Mouse (Mus musculus): ENCODE results near the gene Nubp2. TPM values are rescaled to one million over a fixed set of nuclear protein-coding genes. Genes with fewer than 3 reads are reported as not detected.

Gene Nubp2
- polyA plus RNA-seq, 1 experiment from 2014 or later, result 55.5 TPM

- peak within 1 kb of the TSS; percentile 96 for H3K4me3 ChIP-seq (ENCODE audit: low read depth, low read length)
- H3K9ac ChIP-seq (ENCODE audit: low read depth, low read length), result peak within 1 kb of the TSS; percentile 93
- H3K4me1 ChIP-seq (ENCODE audit: control insufficient read depth, low read depth, low read length), result peaks cover 39% of the 10 kb centered on the region
- H3K4me2 ChIP-seq (ENCODE audit: low read depth, low read length), result peak within 1 kb of the TSS; percentile 96
- ATAC-seq (ENCODE audit: low read depth), result peak; percentile 82
- no peaks in the 10 kb centered on the region for H3K9me3 ChIP-seq (replicated peaks; ENCODE audit: control insufficient read depth, low read length)
- 1% methylated on average over 49 of the region's 50 CpGs for WGBS (ENCODE audit: insufficient replicate concordance)
- H3K27ac ChIP-seq (ENCODE audit: low read length), result peak within 1 kb of the TSS; percentile 87
- peaks cover 50% of the 10 kb centered on the region for H3K36me3 ChIP-seq (ENCODE audit: control insufficient read depth, insufficient read depth)
- H3K27me3 ChIP-seq (ENCODE audit: control insufficient read depth, insufficient read depth, low read depth, low read length), result no peaks in the 10 kb centered on the region
These were observed 10.3 kb upstream of the Nubp2 start, which contains the start of gene Nme3 for GRCm38 (mm10) chr17:24896241-24896992. Nme3 (plus strand) TSS chr17:24896500.

- H3K27ac ChIP-seq (ENCODE audit: low read length), result peak overlapping the region; percentile 87
- peak overlapping the region; percentile 96 for H3K4me3 ChIP-seq (ENCODE audit: low read depth, low read length)
- ATAC-seq (ENCODE audit: low read depth), result no peak
- H3K4me2 ChIP-seq (ENCODE audit: low read depth, low read length), result peak overlapping the region; percentile 96
- H3K4me1 ChIP-seq (ENCODE audit: control insufficient read depth, low read depth, low read length), result peaks cover 36% of the 10 kb centered on the region
- WGBS (ENCODE audit: insufficient replicate concordance), result 6% methylated on average over 23 of the region's 23 CpGs
- H3K9ac ChIP-seq (ENCODE audit: low read depth, low read length), result peak overlapping the region; percentile 93
- H3K27me3 ChIP-seq (ENCODE audit: control insufficient read depth, insufficient read depth, low read depth, low read length), result no peaks in the 10 kb centered on the region
- no peaks in the 10 kb centered on the region for H3K9me3 ChIP-seq (replicated peaks; ENCODE audit: control insufficient read depth, low read length)
- peaks cover 50% of the 10 kb centered on the region for H3K36me3 ChIP-seq (ENCODE audit: control insufficient read depth, insufficient read depth)
These were observed 9.6 kb upstream of the Nubp2 start for GRCm38 (mm10) chr17:24895571-24896240.

- Histone ChIP-seq H3K27ac (ENCODE audit: low read length) (peak within 1 kb of the TSS; percentile 87), H3K36me3 (ENCODE audit: control insufficient read depth, insufficient read depth) (peaks cover 50% of the 10 kb centered on the region), H3K4me2 (ENCODE audit: low read depth, low read length) (peak within 1 kb of the TSS; percentile 96), H3K27me3 (ENCODE audit: control insufficient read depth, insufficient read depth, low read depth, low read length) (no peaks in the 10 kb centered on the region), H3K9ac (ENCODE audit: low read depth, low read length) (peak within 1 kb of the TSS; percentile 93), H3K4me1 (ENCODE audit: control insufficient read depth, low read depth, low read length) (peaks cover 39% of the 10 kb centered on the region), H3K4me3 (ENCODE audit: low read depth, low read length) (peak within 1 kb of the TSS; percentile 96), H3K9me3 (replicated peaks; ENCODE audit: control insufficient read depth, low read length) (no peaks in the 10 kb centered on the region)
- peak; percentile 46 for ATAC-seq (ENCODE audit: low read depth)
- WGBS (ENCODE audit: insufficient replicate concordance), result under 1% methylated on average over 62 of the region's 62 CpGs
These were observed 8.9 kb upstream of the Nubp2 start, which contains the start of the genes Eme2 and Mrps34 for GRCm38 (mm10) chr17:24894995-24895547. Eme2 (minus strand) TSS chr17:24895087. Mrps34 (plus strand) TSS chr17:24895116.

GRCm38 (mm10) chr17:24894061-24894994 is 8.2 kb upstream of the Nubp2 start:
- peaks cover 50% of the 10 kb centered on the region for H3K36me3 ChIP-seq (ENCODE audit: control insufficient read depth, insufficient read depth)
- peak overlapping the region; percentile 87 for H3K27ac ChIP-seq (ENCODE audit: low read length)
- peaks cover 39% of the 10 kb centered on the region for H3K4me1 ChIP-seq (ENCODE audit: control insufficient read depth, low read depth, low read length)
- H3K4me3 ChIP-seq (ENCODE audit: low read depth, low read length), result peak overlapping the region; percentile 96
- H3K9me3 ChIP-seq (replicated peaks; ENCODE audit: control insufficient read depth, low read length), result no peaks in the 10 kb centered on the region
- peak overlapping the region; percentile 93 for H3K9ac ChIP-seq (ENCODE audit: low read depth, low read length)
- peak overlapping the region; percentile 96 for H3K4me2 ChIP-seq (ENCODE audit: low read depth, low read length)
- H3K27me3 ChIP-seq (ENCODE audit: control insufficient read depth, insufficient read depth, low read depth, low read length), result no peaks in the 10 kb centered on the region
- WGBS (ENCODE audit: insufficient replicate concordance), result 7% methylated on average over 31 of the region's 31 CpGs
- peak; percentile 12 for ATAC-seq (ENCODE audit: low read depth)

GRCm38 (mm10) chr17:24893276-24893675 is 7.1 kb upstream of the Nubp2 start:
- no peak overlapping the region for H3K4me3 ChIP-seq (ENCODE audit: low read depth, low read length)
- 93% methylated on average over 2 of the region's 2 CpGs for WGBS (ENCODE audit: insufficient replicate concordance)
- H3K27me3 ChIP-seq (ENCODE audit: control insufficient read depth, insufficient read depth, low read depth, low read length), result no peaks in the 10 kb centered on the region
- H3K9ac ChIP-seq (ENCODE audit: low read depth, low read length), result no peak overlapping the region
- ATAC-seq (ENCODE audit: low read depth), result no peak
- no peaks in the 10 kb centered on the region for H3K9me3 ChIP-seq (replicated peaks; ENCODE audit: control insufficient read depth, low read length)
- H3K4me1 ChIP-seq (ENCODE audit: control insufficient read depth, low read depth, low read length), result peaks cover 44% of the 10 kb centered on the region
- H3K4me2 ChIP-seq (ENCODE audit: low read depth, low read length), result no peak overlapping the region; the same call in 1 of the 2 replicates
- no peak overlapping the region for H3K27ac ChIP-seq (ENCODE audit: low read length)
- H3K36me3 ChIP-seq (ENCODE audit: control insufficient read depth, insufficient read depth), result peaks cover 45% of the 10 kb centered on the region

- H3K27ac ChIP-seq (ENCODE audit: low read length), result no peak overlapping the region
These were observed 6.6 kb upstream of the Nubp2 start for GRCm38 (mm10) chr17:24892785-24893184.

GRCm38 (mm10) chr17:24891321-24891720 is 5.2 kb upstream of the Nubp2 start:
- Histone ChIP-seq H3K27me3 (ENCODE audit: control insufficient read depth, insufficient read depth, low read depth, low read length) (no peaks in the 10 kb centered on the region), H3K27ac (ENCODE audit: low read length) (no peak overlapping the region), H3K36me3 (ENCODE audit: control insufficient read depth, insufficient read depth) (peaks cover 47% of the 10 kb centered on the region), H3K4me2 (ENCODE audit: low read depth, low read length) (no peak overlapping the region), H3K4me3 (ENCODE audit: low read depth, low read length) (no peak overlapping the region), H3K9ac (ENCODE audit: low read depth, low read length) (no peak overlapping the region), H3K9me3 (replicated peaks; ENCODE audit: control insufficient read depth, low read length) (no peaks in the 10 kb centered on the region), H3K4me1 (ENCODE audit: control insufficient read depth, low read depth, low read length) (peaks cover 40% of the 10 kb centered on the region)
- WGBS (ENCODE audit: insufficient replicate concordance), result 84% methylated on average over 13 of the region's 13 CpGs
- ATAC-seq (ENCODE audit: low read depth), result no peak

More at GRCm38 (mm10) chr17:24892785-24893184, 6.6 kb upstream of the Nubp2 start:
- WGBS (ENCODE audit: insufficient replicate concordance), result 86% methylated on average over 12 of the region's 12 CpGs
- ATAC-seq (ENCODE audit: low read depth), result no peak
- Histone ChIP-seq H3K27me3 (ENCODE audit: control insufficient read depth, insufficient read depth, low read depth, low read length) (no peaks in the 10 kb centered on the region), H3K9ac (ENCODE audit: low read depth, low read length) (no peak overlapping the region), H3K4me2 (ENCODE audit: low read depth, low read length) (no peak overlapping the region), H3K9me3 (replicated peaks; ENCODE audit: control insufficient read depth, low read length) (no peaks in the 10 kb centered on the region), H3K36me3 (ENCODE audit: control insufficient read depth, insufficient read depth) (peaks cover 47% of the 10 kb centered on the region), H3K4me3 (ENCODE audit: low read depth, low read length) (no peak overlapping the region), H3K4me1 (ENCODE audit: control insufficient read depth, low read depth, low read length) (peaks cover 46% of the 10 kb centered on the region)
